Mouse (Mus musculus) lung, adult 2 months (tissue): ENCODE results near the gene Ube2q1.

Experiments used
- CTCF ChIP-seq: fragments of 200-500 bp; IDR thresholded peaks from 2 replicates; pipeline ENCODE4 v1.5.1; 2011; ENCODE audit warnings: mild to moderate bottlenecking, low read length, control low read depth; ENCODE audit not compliant: insufficient read depth
- POLR2A ChIP-seq: fragments of 200-500 bp; IDR thresholded peaks from 2 replicates; pipeline ENCODE4 v1.6.1; 2011; ENCODE audit warnings: low read depth, mild to moderate bottlenecking, control low read depth, low read length, borderline replicate concordance; ENCODE audit errors: extremely low read depth

DNA sequence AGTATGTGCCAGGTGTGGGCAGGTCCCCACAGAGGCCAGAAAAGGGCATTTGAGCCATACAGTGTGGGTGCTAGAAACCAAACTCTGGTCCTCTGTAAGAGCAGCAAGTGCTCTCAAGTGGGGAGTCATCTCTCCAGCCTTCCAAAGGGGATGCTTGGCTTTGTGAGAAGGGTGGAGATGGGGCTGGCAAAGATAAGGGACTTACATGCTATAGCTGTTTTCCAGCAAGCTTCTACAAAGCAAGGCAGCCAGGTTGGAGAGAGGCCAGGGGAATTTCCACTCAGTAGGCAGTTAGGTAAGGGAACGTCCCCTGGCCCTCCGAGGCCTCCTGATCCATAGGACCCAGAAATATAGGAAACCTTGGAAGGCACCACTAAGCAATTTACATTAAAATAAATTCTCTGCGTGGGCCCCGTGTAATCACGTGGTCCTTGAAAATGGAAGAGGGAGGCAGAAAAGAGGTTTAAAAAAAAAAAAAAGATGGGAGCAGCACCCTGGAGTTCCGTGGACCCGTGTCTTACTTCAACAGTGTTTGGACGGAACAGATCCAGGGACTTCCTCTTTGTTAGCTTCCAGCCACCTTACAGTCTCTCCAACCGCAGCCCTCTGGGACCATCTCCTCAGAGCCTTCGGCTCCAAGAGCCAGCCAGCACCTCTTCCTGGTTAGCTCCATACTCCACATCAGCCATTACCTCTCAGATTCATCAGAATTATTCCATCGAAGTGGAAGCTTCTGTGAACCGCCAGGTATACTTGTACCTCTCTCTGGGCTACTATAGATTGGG is 47.1 kb downstream of the Ube2q1 start:
- no peak for TF ChIP-seq POLR2A
- TF ChIP-seq CTCF: no peak
